Mouse (Mus musculus) lung, embryonic 16.5 days (tissue): Measurements from ENCODE around the gene Usp1. TPM values are rescaled to one million over a fixed set of nuclear protein-coding genes. Genes with fewer than 3 reads are reported as not detected.
"Not testable (repeated sequence)": the region's sequence is repeated elsewhere in the genome, so short reads cannot be mapped to it uniquely, and the experiment has no call there.

Source experiments
- ATAC-seq: fragments of 200-750 bp; cut with Nextera tagmentation; 2 replicates; pipeline ENCODE4 v1.8.0; 2017; ENCODE audit warnings: low read depth, mild to moderate bottlenecking, moderate library complexity
- H3K27ac ChIP-seq: fragments of 300-500 bp; sonication (generic); 2 replicates; pipeline ENCODE4 v1.5.1; 2014; ENCODE audit warnings: mild to moderate bottlenecking, control low read depth, low read length
- H3K27me3 ChIP-seq: fragments of 300-500 bp; sonication (generic); 2 replicates; pipeline ENCODE4 v1.6.1; 2014; ENCODE audit warnings: low read depth, low read length, mixed read lengths; ENCODE audit not compliant: control insufficient read depth, insufficient read depth
- H3K36me3 ChIP-seq: fragments of 300-500 bp; sonication (generic); 2 replicates; pipeline ENCODE4 v1.6.1; 2014; ENCODE audit warnings: low read length; ENCODE audit not compliant: control insufficient read depth, insufficient read depth
- H3K4me1 ChIP-seq: fragments of 300-500 bp; sonication (generic); replicated peaks from 2 replicates; pipeline ENCODE4 v1.6.1; 2014; ENCODE audit warnings: low read length, mixed read lengths; ENCODE audit not compliant: control insufficient read depth, insufficient read depth
- H3K4me2 ChIP-seq: fragments of 300-500 bp; sonication (generic); 2 replicates; pipeline ENCODE4 v1.6.1; 2014; ENCODE audit warnings: low read depth, low read length, control low read depth
- H3K4me3 ChIP-seq: fragments of 300-500 bp; sonication (generic); 2 replicates; pipeline ENCODE4 v1.5.1; 2014; ENCODE audit warnings: mild to moderate bottlenecking, low read length, control low read depth
- H3K9ac ChIP-seq: fragments of 300-500 bp; sonication (generic); 2 replicates; pipeline ENCODE4 v1.6.1; 2014; ENCODE audit warnings: low read length, control low read depth
- H3K9me3 ChIP-seq: fragments of 300-500 bp; sonication (generic); 2 replicates; pipeline ENCODE4 v1.6.1; 2016; ENCODE audit warnings: low read length; ENCODE audit not compliant: control insufficient read depth
- WGBS: fragments of 180-500 bp; shearing (Covaris S2); extraction: QIAGEN DNeasy Blood & Tissue Kit; methylation state at CpG from one replicate; pipeline ENCODE4 v1.1.7; 2014; 5-methylcytosine and 5-hydroxymethylcytosine counted together
- polyA plus RNA-seq: library from polyadenylated mRNA; unstranded; fragments of >200 nt; fragmentation: Nextera tagmentation; extraction: Ambion mirVana; gene quantifications from 2 replicates; pipeline ENCODE4 v1.2.1, GENCODE M21; 2015

The Usp1 gene
- polyA plus RNA-seq, 1 experiment from 2014 or later = 69.4 TPM

DNA sequence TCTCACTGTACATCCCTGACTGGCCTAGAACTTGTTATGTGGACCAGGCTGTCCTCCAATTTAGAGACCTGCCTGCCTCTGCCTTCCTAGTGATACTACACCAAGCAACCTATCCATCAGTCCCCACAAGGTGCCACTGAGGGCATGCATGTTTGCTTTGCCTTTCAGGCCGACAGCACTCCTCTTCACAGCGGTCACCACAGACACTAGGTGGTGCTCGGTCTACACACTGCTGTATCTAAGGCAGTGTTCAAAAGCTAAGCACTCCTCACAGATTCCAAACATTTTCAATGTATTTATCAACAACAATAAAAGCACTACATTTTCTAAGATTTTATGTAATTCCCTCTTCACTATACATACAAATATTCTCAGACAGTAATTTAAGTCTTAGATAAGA is 46.3 kb downstream of the Usp1 start:
- H3K36me3 ChIP-seq = peaks cover 26% of the 10 kb centered on the region

DNA sequence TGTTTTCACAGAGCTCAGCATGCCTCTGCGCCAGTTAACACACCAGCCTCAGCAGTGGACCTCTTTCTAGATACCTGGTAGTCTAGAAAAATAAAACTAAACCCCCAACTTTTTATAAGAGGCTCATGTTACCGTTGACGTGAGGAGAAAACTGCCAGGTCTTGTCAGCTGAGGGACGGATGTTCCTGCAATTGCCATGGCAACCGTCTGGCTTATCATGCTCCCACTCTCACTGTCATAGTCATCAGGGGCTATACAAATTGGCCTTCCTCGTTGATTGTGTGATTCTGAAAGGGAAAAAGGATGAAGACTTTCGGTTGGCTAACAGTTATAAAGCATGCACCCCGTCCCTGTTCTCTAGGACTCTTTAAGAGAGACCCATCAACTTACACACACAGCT is 52.1 kb downstream of the Usp1 start:
- H3K27ac ChIP-seq = no peak overlapping the region
- H3K36me3 ChIP-seq = peaks cover 17% of the 10 kb centered on the region
- H3K9ac ChIP-seq = no peak overlapping the region
- no peaks in the 10 kb centered on the region for H3K4me1 ChIP-seq
- no peaks in the 10 kb centered on the region for H3K9me3 ChIP-seq
- 56% methylated on average over 8 of the region's 8 CpGs for WGBS
- no peak overlapping the region for H3K4me3 ChIP-seq
- no peaks in the 10 kb centered on the region for H3K27me3 ChIP-seq
- no peak for ATAC-seq
- H3K4me2 ChIP-seq = no peak overlapping the region

More for the DNA sequence above, 46.3 kb downstream of the Usp1 start:
- no peak overlapping the region for H3K4me3 ChIP-seq
- no peak overlapping the region for H3K9ac ChIP-seq
- no peak overlapping the region for H3K4me2 ChIP-seq
- WGBS = 78% methylated on average over 3 of the region's 3 CpGs
- H3K4me1 ChIP-seq = no peaks in the 10 kb centered on the region
- no peaks in the 10 kb centered on the region for H3K9me3 ChIP-seq
- H3K27me3 ChIP-seq = no peaks in the 10 kb centered on the region
- H3K27ac ChIP-seq = no peak overlapping the region
- no peak for ATAC-seq

DNA sequence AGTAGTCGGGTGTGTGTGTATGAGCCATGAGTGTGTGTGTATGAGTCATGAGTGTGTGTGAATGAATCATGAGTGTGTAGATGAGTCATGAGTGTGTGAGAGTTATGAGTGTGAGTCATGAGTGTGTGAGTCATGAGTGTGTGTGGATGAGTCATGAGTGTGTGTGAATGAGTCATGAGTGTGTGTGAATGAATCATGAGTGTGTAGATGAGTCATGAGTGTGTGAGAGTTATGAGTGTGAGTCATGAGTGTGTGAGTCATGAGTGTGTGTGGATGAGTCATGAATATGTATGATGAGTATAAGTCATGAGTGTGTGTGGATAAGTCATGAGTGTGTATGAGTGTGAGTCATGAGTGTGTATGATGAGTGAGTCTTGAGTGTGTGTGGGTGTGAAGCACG is 54.7 kb downstream of the Usp1 start:
- not testable (repeated sequence) for ATAC-seq

DNA sequence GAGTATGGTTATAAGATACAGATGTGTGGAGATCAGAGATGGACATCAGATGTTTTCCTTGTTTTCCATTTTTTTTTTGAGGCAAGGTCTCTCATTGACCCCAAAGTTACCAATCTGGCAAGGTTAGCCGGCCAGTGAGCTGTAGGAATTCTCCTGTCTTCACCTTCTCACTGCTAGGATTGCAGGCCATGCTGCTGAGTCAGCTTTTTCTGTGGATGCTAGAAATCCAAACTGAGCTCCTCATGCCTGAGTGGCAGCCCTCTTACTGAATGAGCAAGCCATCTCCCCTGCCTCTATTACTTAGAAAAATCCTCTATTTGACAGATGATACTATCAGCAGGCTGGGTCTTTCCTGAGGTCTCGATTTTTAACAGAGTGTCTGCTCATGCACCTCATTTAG is 55.1 kb downstream of the Usp1 start:
- Histone ChIP-seq H3K27ac (no peak overlapping the region), H3K9ac (no peak overlapping the region), H3K4me3 (no peak overlapping the region), H3K27me3 (no peaks in the 10 kb centered on the region), H3K36me3 (peaks cover 17% of the 10 kb centered on the region), H3K4me1 (no peaks in the 10 kb centered on the region), H3K9me3 (no peaks in the 10 kb centered on the region), H3K4me2 (no peak overlapping the region)
- 80% methylated on average over 2 of the region's 2 CpGs for WGBS
- ATAC-seq = no peak

More for the DNA sequence above, 54.7 kb downstream of the Usp1 start:
- not testable (repeated sequence) for H3K4me2 ChIP-seq, H3K4me3 ChIP-seq, H3K27ac ChIP-seq, H3K9me3 ChIP-seq, H3K4me1 ChIP-seq, H3K27me3 ChIP-seq, H3K9ac ChIP-seq
- peaks cover 14% of the 10 kb centered on the region for H3K36me3 ChIP-seq
- WGBS = 87% methylated on average over 2 of the region's 2 CpGs

DNA sequence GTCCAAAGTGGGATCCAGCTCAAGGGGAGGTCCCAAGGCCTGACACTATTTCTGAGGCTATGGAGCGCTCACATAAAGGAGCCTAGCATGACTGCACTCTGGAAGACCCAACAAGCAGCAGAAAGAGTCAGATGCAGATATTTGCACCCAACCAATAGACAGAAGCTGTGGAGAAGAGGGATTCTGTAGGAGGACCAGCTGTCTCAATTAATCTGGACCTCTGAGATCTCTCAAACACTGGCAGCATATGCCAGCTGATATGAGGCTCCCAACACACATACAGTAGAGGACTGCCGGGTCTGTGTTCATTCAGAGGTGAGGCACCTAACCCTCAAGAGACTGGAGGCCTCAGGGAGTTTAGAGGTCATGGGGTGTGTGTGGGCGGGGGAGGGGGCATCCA is 56.4 kb downstream of the Usp1 start:
- not testable (repeated sequence) for H3K27ac ChIP-seq, H3K4me1 ChIP-seq, ATAC-seq, H3K4me2 ChIP-seq, H3K4me3 ChIP-seq, H3K9ac ChIP-seq, H3K27me3 ChIP-seq, H3K9me3 ChIP-seq
- WGBS = 86% methylated on average over 3 of the region's 3 CpGs
- H3K36me3 ChIP-seq = peaks cover 14% of the 10 kb centered on the region

DNA sequence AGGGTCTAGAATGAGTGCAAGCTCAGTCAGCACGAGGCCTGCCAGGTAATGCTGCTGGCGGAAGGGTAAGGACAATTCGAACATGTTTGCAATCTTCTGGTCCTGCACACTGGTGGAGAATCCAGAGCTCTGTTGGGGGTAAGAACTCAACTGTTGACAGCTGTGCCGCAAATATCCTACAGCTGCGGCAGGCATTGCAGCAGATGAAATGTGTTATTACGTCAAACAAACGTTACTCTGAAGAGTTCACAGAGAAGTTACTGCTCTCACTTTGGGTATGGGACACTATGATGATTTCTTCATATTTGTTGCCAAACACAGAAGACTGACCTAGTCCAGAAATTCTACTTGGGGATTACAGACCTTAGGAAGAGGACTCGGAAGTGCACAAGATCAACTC is 61.1 kb downstream of the Usp1 start:
- Histone ChIP-seq H3K27ac (no peak overlapping the region), H3K9ac (no peak overlapping the region), H3K36me3 (peaks cover 18% of the 10 kb centered on the region), H3K27me3 (no peaks in the 10 kb centered on the region), H3K4me3 (no peak overlapping the region), H3K4me2 (no peak overlapping the region), H3K4me1 (no peaks in the 10 kb centered on the region), H3K9me3 (no peaks in the 10 kb centered on the region)
- 73% methylated on average over 8 of the region's 8 CpGs for WGBS
- peak; percentile 68 for ATAC-seq

Other genes starting within 250 kb of the Usp1 start
- 0.09 and 0.18 TPM in 2 replicates for gene L1td1, start 197.1 kb upstream of the Usp1 start, polyA plus RNA-seq
- gene Kank4, start 106.3 kb upstream of the Usp1 start, polyA plus RNA-seq = 2.5 and 3.3 TPM in 2 replicates
- not detected in 2 replicates for gene I0C0044D17Rik, start 100.0 kb upstream of the Usp1 start, polyA plus RNA-seq
- gene Angptl3, start 107.1 kb downstream of the Usp1 start, polyA plus RNA-seq = 1.1 and 4.1 TPM in 2 replicates
- 44.9 and 49.0 TPM in 2 replicates for gene Dock7, start 197.1 kb downstream of the Usp1 start, polyA plus RNA-seq